Mouse (Mus musculus) bone marrow, adult 2 months (tissue): ENCODE data around the gene Tspan3.

Experiments
- CTCF ChIP-seq: fragments of 200-500 bp; IDR thresholded peaks from 2 replicates; pipeline ENCODE4 v1.5.1; 2011; ENCODE audit warnings: low read length, control low read depth; ENCODE audit not compliant: control insufficient read depth, insufficient read depth
- POLR2A ChIP-seq: fragments of 200-500 bp; IDR thresholded peaks from 2 replicates; pipeline ENCODE4 v1.6.1; 2011; ENCODE audit warnings: low read depth, mild to moderate bottlenecking, control low read depth, low read length, borderline replicate concordance; ENCODE audit not compliant: control insufficient read depth

- TF ChIP-seq POLR2A (no peak), CTCF (no peak)
Measured at GRCm38 (mm10) chr9:56129951-56130350, 35.3 kb downstream of the Tspan3 start.
